Mouse (Mus musculus) testis, adult 2 months (tissue): ENCODE measurements around the gene Gm20388. TPM values are rescaled to one million over a fixed set of nuclear protein-coding genes. Genes with fewer than 3 reads are reported as not detected.

Experiments used
- H3K27ac ChIP-seq: fragments of 200-500 bp; 2 replicates; pipeline ENCODE4 v1.5.1; 2012; ENCODE audit warnings: low read depth, low read length; ENCODE audit not compliant: control insufficient read depth, insufficient read depth
- H3K27me3 ChIP-seq: fragments of 200-500 bp; 2 replicates; pipeline ENCODE4 v1.6.1; 2012; ENCODE audit warnings: mild to moderate bottlenecking, low read length, moderate library complexity; ENCODE audit not compliant: control insufficient read depth, insufficient read depth
- H3K36me3 ChIP-seq: fragments of 200-500 bp; 2 replicates; pipeline ENCODE4 v1.6.1; 2012; ENCODE audit warnings: mild to moderate bottlenecking, low read length; ENCODE audit not compliant: control insufficient read depth, insufficient read depth
- H3K4me1 ChIP-seq: fragments of 200-500 bp; 2 replicates; pipeline ENCODE4 v1.6.1; 2012; ENCODE audit warnings: low read length; ENCODE audit not compliant: control insufficient read depth, insufficient read depth
- H3K4me3 ChIP-seq: fragments of 200-500 bp; 2 replicates; pipeline ENCODE4 v1.5.1; 2012; ENCODE audit warnings: low read depth, mild to moderate bottlenecking, low read length, moderate library complexity, mixed read lengths; ENCODE audit not compliant: control insufficient read depth
- CTCF ChIP-seq: fragments of 200-500 bp; IDR thresholded peaks from 2 replicates; pipeline ENCODE4 v1.5.1; 2012; ENCODE audit warnings: low read depth, mild to moderate bottlenecking, inconsistent platforms, low read length, moderate library complexity; ENCODE audit not compliant: control insufficient read depth, insufficient read depth, insufficient replicate concordance
- POLR2A ChIP-seq: fragments of 200-500 bp; IDR thresholded peaks from 2 replicates; pipeline ENCODE4 v1.6.1; 2012; ENCODE audit warnings: low read depth, mild to moderate bottlenecking, inconsistent platforms, low read length, moderate library complexity; ENCODE audit not compliant: control insufficient read depth
- polyA plus RNA-seq: library from polyadenylated mRNA; depleted of rRNA; stranded (reverse); fragments of >200 nt; gene quantifications from 2 replicates; pipeline ENCODE4 v1.2.3, GENCODE M21; 2012

Gene Gm20388
- polyA plus RNA-seq, 1 experiment, result 5.6 TPM

GRCm38 (mm10) chr8:120804741-120805140, 894.1 kb downstream of the Gm20388 start:
- Histone ChIP-seq H3K27me3 (no peaks in the 10 kb centered on the region), H3K27ac (no peak overlapping the region), H3K4me1 (no peaks in the 10 kb centered on the region), H3K4me3 (no peak overlapping the region), H3K36me3 (no peaks in the 10 kb centered on the region)
- TF ChIP-seq POLR2A (no peak), CTCF (no peak)

DNA sequence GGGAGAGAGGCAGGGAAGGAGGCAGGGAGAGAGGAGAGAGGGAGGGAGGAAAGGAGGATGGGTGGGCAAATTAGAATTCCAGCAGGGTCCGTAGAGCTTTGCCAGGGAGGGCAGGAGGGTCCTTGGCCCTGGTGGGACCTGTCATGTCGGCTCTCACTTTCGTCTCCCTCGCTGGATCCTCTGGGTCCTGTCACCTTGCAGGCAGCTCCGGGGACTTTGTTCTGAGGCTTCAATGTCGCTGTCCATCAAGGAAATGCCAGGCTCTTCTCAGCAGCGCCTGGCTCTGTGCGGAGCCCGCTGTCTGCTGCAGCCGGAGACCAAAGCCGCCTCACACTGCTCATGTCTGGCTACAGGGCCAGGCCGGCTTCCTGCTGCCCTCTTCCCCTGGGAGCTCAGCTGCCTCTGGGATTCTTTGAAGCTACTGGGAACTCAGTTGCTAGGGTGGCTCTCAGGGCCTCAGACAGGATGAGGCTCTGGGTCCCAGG, 896.2 kb downstream of the Gm20388 start:
- Histone ChIP-seq H3K27ac (no peak overlapping the region), H3K4me1 (no peaks in the 10 kb centered on the region), H3K27me3 (no peaks in the 10 kb centered on the region), H3K4me3 (no peak overlapping the region), H3K36me3 (no peaks in the 10 kb centered on the region)
- TF ChIP-seq CTCF (no peak), POLR2A (no peak)

DNA sequence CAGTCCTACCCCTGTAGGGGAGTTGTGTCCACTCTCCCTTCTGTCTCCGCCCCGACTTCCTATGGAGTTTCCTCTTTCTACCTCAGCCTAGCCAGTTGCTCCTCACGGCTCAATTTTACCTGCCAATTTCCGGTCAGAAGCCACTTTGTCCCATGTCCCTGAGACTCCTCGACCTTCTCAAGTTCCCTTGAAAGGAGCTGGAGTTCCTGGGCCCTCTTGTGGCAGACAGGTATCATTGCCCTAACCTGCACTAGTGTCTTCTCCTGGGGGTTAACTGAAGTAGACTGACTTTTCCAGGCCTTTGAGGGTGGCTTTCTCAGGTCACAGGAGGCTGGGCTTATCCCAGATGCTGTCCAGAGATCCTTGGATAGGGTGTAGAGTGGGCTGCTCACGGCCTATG, 897.1 kb downstream of the Gm20388 start:
- no peak overlapping the region for H3K4me3 ChIP-seq
- H3K27ac ChIP-seq, result no peak overlapping the region
- H3K36me3 ChIP-seq, result no peaks in the 10 kb centered on the region
- H3K4me1 ChIP-seq, result no peaks in the 10 kb centered on the region
- TF ChIP-seq POLR2A, result no peak
- TF ChIP-seq CTCF, result peak; percentile 24; the same call in 1 of the 2 replicates
- H3K27me3 ChIP-seq, result no peaks in the 10 kb centered on the region

DNA sequence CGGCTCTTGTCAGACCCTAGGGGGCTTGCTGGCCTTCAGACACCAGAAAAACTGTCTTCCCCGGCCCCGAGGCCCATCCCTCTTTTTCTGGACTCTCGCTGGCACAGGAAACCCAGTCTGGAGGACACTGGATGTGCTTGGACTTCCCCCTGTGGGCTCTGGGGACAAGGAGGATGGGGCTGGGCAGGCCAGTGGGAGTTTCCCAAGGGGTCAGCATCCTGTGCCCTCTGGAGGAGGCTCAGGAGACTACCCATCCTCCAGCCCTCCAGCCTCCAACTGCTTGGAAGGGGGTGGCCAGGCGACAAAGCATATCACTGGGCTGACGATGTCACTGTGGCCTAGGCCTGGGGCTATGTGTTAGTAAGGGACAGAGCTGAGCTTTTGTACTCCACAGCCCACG, 898.4 kb downstream of the Gm20388 start:
- H3K27ac ChIP-seq, result no peak overlapping the region
- no peak overlapping the region for H3K4me3 ChIP-seq
- H3K4me1 ChIP-seq, result no peaks in the 10 kb centered on the region
- no peaks in the 10 kb centered on the region for H3K36me3 ChIP-seq
- TF ChIP-seq CTCF, result no peak
- TF ChIP-seq POLR2A, result no peak
- no peaks in the 10 kb centered on the region for H3K27me3 ChIP-seq

- Histone ChIP-seq H3K27ac (no peak overlapping the region), H3K36me3 (no peaks in the 10 kb centered on the region), H3K27me3 (no peaks in the 10 kb centered on the region), H3K4me1 (no peaks in the 10 kb centered on the region), H3K4me3 (no peak overlapping the region)
- TF ChIP-seq POLR2A (no peak), CTCF (no peak)
Observed at GRCm38 (mm10) chr8:120811953-120812352, 901.3 kb downstream of the Gm20388 start.

GRCm38 (mm10) chr8:120813028-120813427, 902.4 kb downstream of the Gm20388 start:
- H3K27ac ChIP-seq, result no peak overlapping the region
- no peak for TF ChIP-seq POLR2A
- no peak for TF ChIP-seq CTCF
- H3K27me3 ChIP-seq, result no peaks in the 10 kb centered on the region
- no peaks in the 10 kb centered on the region for H3K36me3 ChIP-seq
- no peaks in the 10 kb centered on the region for H3K4me1 ChIP-seq
- no peak overlapping the region for H3K4me3 ChIP-seq

GRCm38 (mm10) chr8:120813839-120814238, 903.2 kb downstream of the Gm20388 start:
- Histone ChIP-seq H3K4me3 (no peak overlapping the region), H3K36me3 (no peaks in the 10 kb centered on the region), H3K27ac (no peak overlapping the region), H3K27me3 (no peaks in the 10 kb centered on the region), H3K4me1 (no peaks in the 10 kb centered on the region)
- TF ChIP-seq POLR2A, result no peak
- TF ChIP-seq CTCF, result no peak

GRCm38 (mm10) chr8:120816371-120816770, 905.7 kb downstream of the Gm20388 start:
- H3K4me3 ChIP-seq, result no peak overlapping the region
- no peaks in the 10 kb centered on the region for H3K27me3 ChIP-seq
- no peak overlapping the region for H3K27ac ChIP-seq
- TF ChIP-seq POLR2A (no peak), CTCF (no peak)
- H3K36me3 ChIP-seq, result no peaks in the 10 kb centered on the region
- peaks cover 2% of the 10 kb centered on the region for H3K4me1 ChIP-seq
